Mouse (Mus musculus) liver, embryonic 11.5 days (tissue): ENCODE results near the gene Ugcg. TPM values are rescaled to one million over a fixed set of nuclear protein-coding genes. Genes with fewer than 3 reads are reported as not detected.

Experiments used
- ATAC-seq: fragments of 200-750 bp; cut with Nextera tagmentation; replicated peaks from 2 replicates; pipeline ENCODE4 v1.8.0; 2017; ENCODE audit warnings: moderate number of reproducible peaks, mild to moderate bottlenecking, moderate TSS enrichment, moderate library complexity; ENCODE audit not compliant: low FRiP score
- DNase-seq: peaks from one replicate; pipeline ENCODE4 v3.0.0-alpha.2; 2017; ENCODE audit warnings: low spot score
- H3K27ac ChIP-seq: fragments of 300-500 bp; sonication (generic); 2 replicates; pipeline ENCODE4 v1.5.1; 2014; ENCODE audit warnings: mild to moderate bottlenecking, low read depth, low read length, control low read depth
- H3K27me3 ChIP-seq: fragments of 300-500 bp; sonication (generic); replicated peaks from 2 replicates; pipeline ENCODE4 v1.6.1; 2014; ENCODE audit warnings: low read length, mixed read lengths; ENCODE audit not compliant: control insufficient read depth, insufficient read depth
- H3K36me3 ChIP-seq: fragments of 300-500 bp; sonication (generic); 2 replicates; pipeline ENCODE4 v1.6.1; 2014; ENCODE audit warnings: mild to moderate bottlenecking, low read length, moderate library complexity, mixed read lengths; ENCODE audit not compliant: control insufficient read depth, insufficient read depth
- H3K4me1 ChIP-seq: fragments of 300-500 bp; sonication (generic); replicated peaks from 2 replicates; pipeline ENCODE4 v1.6.1; 2014; ENCODE audit warnings: low read length, mixed read lengths; ENCODE audit not compliant: control insufficient read depth, insufficient read depth
- H3K4me2 ChIP-seq: fragments of 300-500 bp; sonication (generic); 2 replicates; pipeline ENCODE4 v1.6.1; 2014; ENCODE audit warnings: mild to moderate bottlenecking, control low read depth, moderate library complexity
- H3K4me3 ChIP-seq: fragments of 300-500 bp; sonication (generic); 2 replicates; pipeline ENCODE4 v1.5.1; 2014; ENCODE audit warnings: low read depth, low read length, control low read depth
- H3K9ac ChIP-seq: fragments of 300-500 bp; sonication (generic); 2 replicates; pipeline ENCODE4 v1.6.1; 2014; ENCODE audit warnings: low read depth, low read length, control low read depth
- H3K9me3 ChIP-seq: fragments of 300-500 bp; sonication (generic); 2 replicates; pipeline ENCODE4 v1.6.1; 2016; ENCODE audit warnings: low read length, inconsistent platforms, mixed read lengths; ENCODE audit not compliant: control insufficient read depth
- WGBS: fragments of 180-500 bp; shearing (Covaris S2); extraction: QIAGEN DNeasy Blood & Tissue Kit; methylation state at CpG from one replicate; pipeline ENCODE4 v1.1.7; 2014; 5-methylcytosine and 5-hydroxymethylcytosine counted together
- polyA plus RNA-seq: library from polyadenylated mRNA; unstranded; fragments of >200 nt; fragmentation: Nextera tagmentation; extraction: Ambion mirVana; gene quantifications from 2 replicates; pipeline ENCODE4 v1.2.1, GENCODE M21; 2014

Gene Ugcg
- polyA plus RNA-seq, 1 experiment from 2014 or later = 26.1 TPM

GRCm38 (mm10) chr4:59164034-59164433 is 25.0 kb upstream of the Ugcg start:
- Histone ChIP-seq H3K27me3 (no peaks in the 10 kb centered on the region), H3K9ac (no peak overlapping the region), H3K4me3 (no peak overlapping the region), H3K36me3 (no peaks in the 10 kb centered on the region), H3K27ac (no peak overlapping the region), H3K9me3 (no peaks in the 10 kb centered on the region), H3K4me1 (peaks cover 5% of the 10 kb centered on the region), H3K4me2 (no peak overlapping the region)
- 59% methylated on average over 2 of the region's 2 CpGs for WGBS
- DNase-seq = no peak
- no peak for ATAC-seq

- Histone ChIP-seq H3K27ac (no peak overlapping the region), H3K9ac (no peak overlapping the region), H3K36me3 (no peaks in the 10 kb centered on the region), H3K4me2 (no peak overlapping the region), H3K27me3 (no peaks in the 10 kb centered on the region), H3K9me3 (no peaks in the 10 kb centered on the region), H3K4me1 (peaks cover 5% of the 10 kb centered on the region), H3K4me3 (no peak overlapping the region)
- no peak for DNase-seq
- 95% methylated on average over 2 of the region's 2 CpGs for WGBS
- ATAC-seq = no peak
These were observed 21.7 kb upstream of the Ugcg start for GRCm38 (mm10) chr4:59167251-59167847.

GRCm38 (mm10) chr4:59169981-59170380 is 19.1 kb upstream of the Ugcg start:
- 68% methylated on average over 5 of the region's 5 CpGs for WGBS
- no peak overlapping the region for H3K9ac ChIP-seq
- no peak overlapping the region for H3K4me2 ChIP-seq
- no peak overlapping the region for H3K4me3 ChIP-seq
- no peak overlapping the region for H3K27ac ChIP-seq
- H3K4me1 ChIP-seq = peaks cover 22% of the 10 kb centered on the region
- DNase-seq (no peak), ATAC-seq (no peak)
- no peaks in the 10 kb centered on the region for H3K27me3 ChIP-seq
- no peaks in the 10 kb centered on the region for H3K36me3 ChIP-seq
- no peaks in the 10 kb centered on the region for H3K9me3 ChIP-seq

DNA sequence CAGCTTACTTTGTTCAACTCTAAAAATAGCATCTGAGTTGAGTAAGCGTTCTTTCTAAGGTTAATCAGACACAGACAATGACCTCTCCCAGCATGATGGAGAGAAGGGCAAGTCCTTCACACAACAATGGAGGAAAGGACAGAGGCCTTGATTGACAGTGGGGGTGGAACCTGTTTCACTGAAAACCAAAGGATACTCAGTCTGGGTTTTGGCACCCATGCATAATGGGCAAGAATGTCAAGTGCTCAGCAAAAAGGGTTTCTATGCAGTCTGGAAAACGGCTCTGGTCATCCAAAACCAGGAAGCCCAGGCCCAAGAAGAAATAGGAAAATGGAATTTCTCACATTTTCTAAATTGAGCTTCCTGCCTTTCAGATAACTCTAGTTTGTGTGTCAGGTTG is 16.4 kb upstream of the Ugcg start:
- no peak overlapping the region for H3K4me3 ChIP-seq
- ATAC-seq = no peak
- no peaks in the 10 kb centered on the region for H3K9me3 ChIP-seq
- H3K27me3 ChIP-seq = no peaks in the 10 kb centered on the region
- no peak overlapping the region for H3K4me2 ChIP-seq
- no peak for DNase-seq
- H3K4me1 ChIP-seq = peaks cover 25% of the 10 kb centered on the region
- no peak overlapping the region for H3K9ac ChIP-seq
- H3K27ac ChIP-seq = no peak overlapping the region
- WGBS = 68% methylated on average over 2 of the region's 2 CpGs
- no peaks in the 10 kb centered on the region for H3K36me3 ChIP-seq

GRCm38 (mm10) chr4:59173181-59173922 is 15.7 kb upstream of the Ugcg start:
- ATAC-seq = no peak
- Histone ChIP-seq H3K27ac (no peak overlapping the region), H3K9me3 (no peaks in the 10 kb centered on the region), H3K27me3 (no peaks in the 10 kb centered on the region), H3K4me2 (no peak overlapping the region), H3K36me3 (no peaks in the 10 kb centered on the region), H3K4me3 (no peak overlapping the region), H3K4me1 (peaks cover 25% of the 10 kb centered on the region), H3K9ac (no peak overlapping the region)
- WGBS = 45% methylated on average over 2 of the region's 2 CpGs
- DNase-seq = no peak

DNA sequence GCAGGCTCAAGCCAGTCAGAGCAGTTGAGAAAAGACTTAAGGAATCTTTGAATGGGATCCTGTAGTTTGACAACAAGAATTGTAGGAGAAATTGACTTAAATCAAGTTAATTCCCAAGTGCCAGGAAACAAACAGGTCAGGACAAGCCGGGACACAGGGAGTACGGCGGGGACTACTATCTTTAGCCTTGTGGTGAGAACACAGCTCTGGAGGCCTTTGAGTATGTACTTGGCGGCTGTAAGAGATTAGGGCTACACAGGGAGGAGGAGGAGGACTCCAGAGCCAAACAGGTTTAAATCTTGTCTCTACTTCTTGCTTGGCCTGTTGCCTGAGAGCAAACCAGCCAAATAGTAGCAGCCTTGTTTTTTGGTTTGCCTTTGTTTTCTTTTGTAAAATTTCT is 14.1 kb upstream of the Ugcg start:
- no peak for DNase-seq
- no peaks in the 10 kb centered on the region for H3K36me3 ChIP-seq
- H3K4me1 ChIP-seq = peaks cover 20% of the 10 kb centered on the region
- H3K4me2 ChIP-seq = no peak overlapping the region
- H3K9me3 ChIP-seq = no peaks in the 10 kb centered on the region
- 32% methylated on average over 4 of the region's 4 CpGs for WGBS
- no peak overlapping the region for H3K27ac ChIP-seq
- no peak; the same call in 1 of the 2 replicates for ATAC-seq
- H3K4me3 ChIP-seq = no peak overlapping the region
- no peak overlapping the region for H3K9ac ChIP-seq
- H3K27me3 ChIP-seq = no peaks in the 10 kb centered on the region

DNA sequence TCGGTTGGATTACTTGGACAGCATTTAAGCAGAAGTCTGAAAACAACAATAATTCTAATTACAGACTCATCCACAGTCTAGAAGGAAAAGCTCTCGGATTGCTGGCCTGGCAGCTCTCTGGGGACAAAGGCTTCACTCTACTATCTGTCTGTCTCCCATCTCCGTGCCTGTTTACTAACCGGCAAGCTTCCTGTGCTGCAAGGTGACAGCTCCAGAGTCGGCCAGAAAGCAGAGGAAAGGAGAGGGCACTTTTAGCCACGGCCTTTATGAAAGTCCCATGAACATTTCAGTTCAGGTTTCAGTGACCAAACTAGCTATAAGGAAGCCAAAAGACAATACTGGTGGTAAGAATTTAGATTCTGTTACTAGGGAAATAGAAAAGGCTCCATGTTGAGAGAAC is 13.1 kb upstream of the Ugcg start:
- Histone ChIP-seq H3K36me3 (no peaks in the 10 kb centered on the region), H3K4me2 (no peak overlapping the region), H3K4me1 (peaks cover 20% of the 10 kb centered on the region), H3K4me3 (no peak overlapping the region), H3K9ac (no peak overlapping the region), H3K9me3 (no peaks in the 10 kb centered on the region), H3K27ac (no peak overlapping the region), H3K27me3 (no peaks in the 10 kb centered on the region)
- DNase-seq (no peak), ATAC-seq (no peak)
- WGBS = 36% methylated on average over 6 of the region's 6 CpGs

GRCm38 (mm10) chr4:59177566-59177965 is 11.5 kb upstream of the Ugcg start:
- H3K36me3 ChIP-seq = no peaks in the 10 kb centered on the region
- H3K27ac ChIP-seq = no peak overlapping the region
- H3K4me3 ChIP-seq = no peak overlapping the region
- H3K9ac ChIP-seq = no peak overlapping the region
- no peaks in the 10 kb centered on the region for H3K27me3 ChIP-seq
- no peaks in the 10 kb centered on the region for H3K9me3 ChIP-seq
- H3K4me1 ChIP-seq = peaks cover 27% of the 10 kb centered on the region
- no peak overlapping the region for H3K4me2 ChIP-seq
- WGBS = 88% methylated on average over 2 of the region's 2 CpGs
- no peak for ATAC-seq
- DNase-seq = no peak
